Mouse (Mus musculus): ENCODE results near the gene Snapc5. TPM values are rescaled to one million over a fixed set of nuclear protein-coding genes. Genes with fewer than 3 reads are reported as not detected.
A peak's percentile ranks its signal among the peaks of the same experiment; 100 is the strongest.
"Not testable (repeated sequence)": the region's sequence is repeated elsewhere in the genome, so short reads cannot be mapped to it uniquely, and the experiment has no call there.

Snapc5 gene
- polyA plus RNA-seq (2015; fragmentation: Nextera tagmentation; extraction: Ambion mirVana): 36.2 and 36.5 TPM in 2 replicates

GRCm38 (mm10) chr9:64178974-64179646 lies at the start of gene Snapc5:
Gene Snapc5 (plus strand): TSS chr9:64179274.
- Histone ChIP-seq H3K9me3 (ENCODE audit: control insufficient read depth, low read length) (no peaks in the 10 kb centered on the region), H3K4me2 (ENCODE audit: low read depth, low read length) (peak within 1 kb of the TSS; percentile 65), H3K4me3 (ENCODE audit: low read length) (peak within 1 kb of the TSS; percentile 69), H3K9ac (ENCODE audit: low read depth, low read length) (peak within 1 kb of the TSS; percentile 78), H3K36me3 (ENCODE audit: control insufficient read depth, insufficient read depth, low read length) (peaks cover 16% of the 10 kb centered on the region), H3K27me3 (replicated peaks; ENCODE audit: control insufficient read depth, insufficient read depth, low read length) (no peaks in the 10 kb centered on the region), H3K27ac (ENCODE audit: low read length) (peak within 1 kb of the TSS; percentile 84), H3K4me1 (ENCODE audit: control insufficient read depth, insufficient read depth, low read length) (peaks cover 18% of the 10 kb centered on the region; the same call in 1 of the 2 replicates)
- 0% methylated on average over 35 of the region's 35 CpGs for WGBS
- peak; percentile 94 for ATAC-seq

- H3K9me3 ChIP-seq (ENCODE audit: control insufficient read depth, low read length): no peaks in the 10 kb centered on the region
- ATAC-seq: peak; percentile 80
- 73% methylated on average over 6 of the region's 6 CpGs for WGBS
- no peaks in the 10 kb centered on the region for H3K36me3 ChIP-seq (ENCODE audit: control insufficient read depth, insufficient read depth, low read length)
- peak overlapping the region; percentile 38 for H3K27ac ChIP-seq (ENCODE audit: low read length)
- no peaks in the 10 kb centered on the region for H3K4me1 ChIP-seq (ENCODE audit: control insufficient read depth, insufficient read depth, low read length)
- H3K27me3 ChIP-seq (replicated peaks; ENCODE audit: control insufficient read depth, insufficient read depth, low read length): no peaks in the 10 kb centered on the region
- H3K4me3 ChIP-seq (ENCODE audit: low read length): no peak overlapping the region
- no peak overlapping the region for H3K4me2 ChIP-seq (ENCODE audit: low read depth, low read length)
- no peak overlapping the region for H3K9ac ChIP-seq (ENCODE audit: low read depth, low read length)
These were observed 47.5 kb upstream of the Snapc5 start for GRCm38 (mm10) chr9:64131623-64132022.

GRCm38 (mm10) chr9:64138896-64139295 lies 40.2 kb upstream of the Snapc5 start:
- not testable (repeated sequence) for H3K4me1 ChIP-seq (ENCODE audit: control insufficient read depth, insufficient read depth, low read length); H3K27me3 ChIP-seq (replicated peaks; ENCODE audit: control insufficient read depth, insufficient read depth, low read length); H3K4me3 ChIP-seq (ENCODE audit: low read length); ATAC-seq; H3K27ac ChIP-seq (ENCODE audit: low read length); H3K4me2 ChIP-seq (ENCODE audit: low read depth, low read length); H3K9ac ChIP-seq (ENCODE audit: low read depth, low read length); H3K9me3 ChIP-seq (ENCODE audit: control insufficient read depth, low read length); H3K36me3 ChIP-seq (ENCODE audit: control insufficient read depth, insufficient read depth, low read length)
- 4% methylated on average over 6 of the region's 6 CpGs for WGBS

- no peaks in the 10 kb centered on the region for H3K27me3 ChIP-seq (replicated peaks; ENCODE audit: control insufficient read depth, insufficient read depth, low read length)
- no peak overlapping the region for H3K9ac ChIP-seq (ENCODE audit: low read depth, low read length)
- H3K27ac ChIP-seq (ENCODE audit: low read length): no peak overlapping the region
- WGBS: 87% methylated on average over 9 of the region's 9 CpGs
- H3K9me3 ChIP-seq (ENCODE audit: control insufficient read depth, low read length): no peaks in the 10 kb centered on the region
- no peak overlapping the region for H3K4me3 ChIP-seq (ENCODE audit: low read length)
- ATAC-seq: no peak
- H3K4me1 ChIP-seq (ENCODE audit: control insufficient read depth, insufficient read depth, low read length): no peaks in the 10 kb centered on the region
- peaks cover 3% of the 10 kb centered on the region; the same call in 1 of the 2 replicates for H3K36me3 ChIP-seq (ENCODE audit: control insufficient read depth, insufficient read depth, low read length)
- H3K4me2 ChIP-seq (ENCODE audit: low read depth, low read length): no peak overlapping the region
These were observed 39.2 kb upstream of the Snapc5 start for GRCm38 (mm10) chr9:64139879-64140278.

GRCm38 (mm10) chr9:64156641-64157040 lies 22.4 kb upstream of the Snapc5 start:
- 76% methylated on average over 1 of the region's 1 CpGs for WGBS
- no peak for ATAC-seq
- H3K4me1 ChIP-seq (ENCODE audit: control insufficient read depth, insufficient read depth, low read length): no peaks in the 10 kb centered on the region
- H3K27ac ChIP-seq (ENCODE audit: low read length): no peak overlapping the region
- H3K4me3 ChIP-seq (ENCODE audit: low read length): no peak overlapping the region
- H3K36me3 ChIP-seq (ENCODE audit: control insufficient read depth, insufficient read depth, low read length): 0 out of 2 replicates have a peak, but pooled peaks cover 8% of the 10 kb centered on the region
- no peaks in the 10 kb centered on the region for H3K9me3 ChIP-seq (ENCODE audit: control insufficient read depth, low read length)
- no peak overlapping the region for H3K9ac ChIP-seq (ENCODE audit: low read depth, low read length)
- no peak overlapping the region for H3K4me2 ChIP-seq (ENCODE audit: low read depth, low read length)
- no peaks in the 10 kb centered on the region for H3K27me3 ChIP-seq (replicated peaks; ENCODE audit: control insufficient read depth, insufficient read depth, low read length)

- no peaks in the 10 kb centered on the region for H3K9me3 ChIP-seq (ENCODE audit: control insufficient read depth, low read length)
- H3K36me3 ChIP-seq (ENCODE audit: control insufficient read depth, insufficient read depth, low read length): peaks cover 4% of the 10 kb centered on the region; the same call in 1 of the 2 replicates
- no peak overlapping the region for H3K9ac ChIP-seq (ENCODE audit: low read depth, low read length)
- H3K4me2 ChIP-seq (ENCODE audit: low read depth, low read length): no peak overlapping the region
- no peaks in the 10 kb centered on the region for H3K27me3 ChIP-seq (replicated peaks; ENCODE audit: control insufficient read depth, insufficient read depth, low read length)
- no peak overlapping the region for H3K27ac ChIP-seq (ENCODE audit: low read length)
- 91% methylated on average over 5 of the region's 5 CpGs for WGBS
- no peaks in the 10 kb centered on the region for H3K4me1 ChIP-seq (ENCODE audit: control insufficient read depth, insufficient read depth, low read length)
- ATAC-seq: no peak
- H3K4me3 ChIP-seq (ENCODE audit: low read length): no peak overlapping the region
These were observed 18.6 kb upstream of the Snapc5 start for GRCm38 (mm10) chr9:64160471-64160870.

- H3K9ac ChIP-seq (ENCODE audit: low read depth, low read length); H3K9me3 ChIP-seq (ENCODE audit: control insufficient read depth, low read length); H3K27me3 ChIP-seq (replicated peaks; ENCODE audit: control insufficient read depth, insufficient read depth, low read length); ATAC-seq; H3K36me3 ChIP-seq (ENCODE audit: control insufficient read depth, insufficient read depth, low read length); H3K4me2 ChIP-seq (ENCODE audit: low read depth, low read length); H3K27ac ChIP-seq (ENCODE audit: low read length); H3K4me3 ChIP-seq (ENCODE audit: low read length): not testable (repeated sequence)
- peaks cover 12% of the 10 kb centered on the region; the same call in 1 of the 2 replicates for H3K4me1 ChIP-seq (ENCODE audit: control insufficient read depth, insufficient read depth, low read length)
- WGBS: 88% methylated on average over 3 of the region's 3 CpGs
These were observed 9.1 kb upstream of the Snapc5 start for GRCm38 (mm10) chr9:64169967-64170366.

GRCm38 (mm10) chr9:64172145-64172815 lies 6.8 kb upstream of the Snapc5 start:
- Histone ChIP-seq H3K4me2 (ENCODE audit: low read depth, low read length) (peak overlapping the region; percentile 70), H3K27ac (ENCODE audit: low read length) (peak overlapping the region; percentile 89), H3K9me3 (ENCODE audit: control insufficient read depth, low read length) (no peaks in the 10 kb centered on the region), H3K36me3 (ENCODE audit: control insufficient read depth, insufficient read depth, low read length) (peaks cover 15% of the 10 kb centered on the region), H3K4me3 (ENCODE audit: low read length) (peak overlapping the region; percentile 66), H3K27me3 (replicated peaks; ENCODE audit: control insufficient read depth, insufficient read depth, low read length) (no peaks in the 10 kb centered on the region), H3K9ac (ENCODE audit: low read depth, low read length) (peak overlapping the region; percentile 84), H3K4me1 (ENCODE audit: control insufficient read depth, insufficient read depth, low read length) (peaks cover 18% of the 10 kb centered on the region; the same call in 1 of the 2 replicates)
- peak; percentile 56 for ATAC-seq
- 2% methylated on average over 18 of the region's 18 CpGs for WGBS

- WGBS: under 1% methylated on average over 42 of the region's 42 CpGs
These were observed 6.0 kb upstream of the Snapc5 start, which contains the start of the genes Zwilch and Rpl4 for GRCm38 (mm10) chr9:64172816-64173665. Gene Zwilch (minus strand): TSS chr9:64173104. Gene Rpl4 (plus strand): TSS chr9:64173375.

More at GRCm38 (mm10) chr9:64172816-64173665, 6.0 kb upstream of the Snapc5 start, which contains the start of the genes Zwilch and Rpl4:
- Histone ChIP-seq H3K36me3 (ENCODE audit: control insufficient read depth, insufficient read depth, low read length) (peaks cover 16% of the 10 kb centered on the region), H3K9me3 (ENCODE audit: control insufficient read depth, low read length) (no peaks in the 10 kb centered on the region), H3K27me3 (replicated peaks; ENCODE audit: control insufficient read depth, insufficient read depth, low read length) (no peaks in the 10 kb centered on the region), H3K27ac (ENCODE audit: low read length) (peak within 1 kb of the TSS; percentile 89), H3K4me1 (ENCODE audit: control insufficient read depth, insufficient read depth, low read length) (peaks cover 18% of the 10 kb centered on the region; the same call in 1 of the 2 replicates), H3K9ac (ENCODE audit: low read depth, low read length) (peak within 1 kb of the TSS; percentile 84), H3K4me2 (ENCODE audit: low read depth, low read length) (peak within 1 kb of the TSS; percentile 76), H3K4me3 (ENCODE audit: low read length) (peak within 1 kb of the TSS; percentile 66)
- peak; percentile 83 for ATAC-seq

Measured in intestine, embryonic 16.5 days (tissue).